Comparison of ENCODE assay signal across 16 mouse cellular contexts in genomic region chr2:13008433-13008832, GRCm38 (mm10). TPM values are rescaled to one million over a fixed set of nuclear protein-coding genes. Genes with fewer than 3 reads are reported as not detected.
DNase-seq lines count a peak whose midpoint lies in the region; ATAC-seq and TF ChIP-seq lines count a peak whose summit lies in the region.
"Had no signal": no experiment of that assay in that cellular context is flagged by ENCODE, and none has a peak within 500 bp of the region (broad histone marks: within the 10 kb centered on the region; RNA-seq: fewer than 3 reads in every experiment).

No protein-coding gene starts in this region.

- H3K4me1 ChIP-seq in hindbrain, embryonic 10.5 days (replicated peaks): peaks cover 30% of the 10 kb centered on the region
- H3K4me1 ChIP-seq in hindbrain, embryonic 11.5 days (replicated peaks; ENCODE audit: control insufficient read depth, insufficient read depth, low read length): 0 out of 2 replicates have a peak, but pooled peaks cover 7% of the 10 kb centered on the region
- H3K4me1 ChIP-seq in midbrain, postnatal 0 days (ENCODE audit: insufficient read depth, low read length): no peaks in the 10 kb centered on the region
- H3K4me1 ChIP-seq in midbrain, embryonic 13.5 days (replicated peaks): peaks cover 24% of the 10 kb centered on the region
- peaks cover 23% of the 10 kb centered on the region for H3K4me1 ChIP-seq in hindbrain, embryonic 12.5 days

- H3K9ac ChIP-seq in hindbrain, embryonic 11.5 days (ENCODE audit: low read depth, low read length): no peak overlapping the region
- H3K9ac ChIP-seq in midbrain, postnatal 0 days (replicated peaks; ENCODE audit: low read length, poor library complexity, severe bottlenecking): no peak overlapping the region
- no peak overlapping the region for H3K9ac ChIP-seq in midbrain, embryonic 13.5 days (replicated peaks)
- H3K9ac ChIP-seq in hindbrain, embryonic 12.5 days: no peak overlapping the region

- no peak for DNase-seq in hindbrain, embryonic 10.5 days (ENCODE audit: low spot score)
- DNase-seq in hindbrain, embryonic 11.5 days (ENCODE audit: low spot score): no peak
- no peak for DNase-seq in midbrain, postnatal 0 days (ENCODE audit: low spot score)
- DNase-seq in spleen, postnatal 4 days (ENCODE audit: low spot score in 2 of 2): no peak
- no peak for DNase-seq in testis, postnatal 14 days (ENCODE audit: low spot score)
- DNase-seq: adrenal gland, adult 2 months; cerebellum, adult 8-10 months; gastrocnemius, postnatal 36 days; liver; thymus, postnatal 36 days had no signal

- H3K4me3 ChIP-seq in hindbrain, embryonic 10.5 days: 0 out of 2 replicates have a peak overlapping the region, but pooled peaks have one; percentile 11
- H3K4me3 ChIP-seq in hindbrain, embryonic 11.5 days (ENCODE audit: low read depth, low read length): no peak overlapping the region; the same call in 1 of the 2 replicates
- H3K4me3 ChIP-seq in midbrain, postnatal 0 days (ENCODE audit: low read depth, low read length): no peak overlapping the region; the same call in 1 of the 2 replicates
- H3K4me3 ChIP-seq in midbrain, embryonic 13.5 days (replicated peaks): no peak overlapping the region
- no peak overlapping the region for H3K4me3 ChIP-seq in hindbrain, embryonic 12.5 days

- ATAC-seq in hindbrain, embryonic 11.5 days (ENCODE audit: low FRiP score): no peak
- no peak for ATAC-seq in midbrain, postnatal 0 days (ENCODE audit: low FRiP score)
- no peak for ATAC-seq in midbrain, embryonic 13.5 days
- no peak for ATAC-seq in hindbrain, embryonic 12.5 days (ENCODE audit: low FRiP score)
- ATAC-seq: forebrain, embryonic 16.5 days had no signal

- 70% methylated on average over 1 of the region's 1 CpGs for WGBS in hindbrain, embryonic 10.5 days
- WGBS in hindbrain, embryonic 11.5 days: 64% methylated on average over 1 of the region's 1 CpGs
- 79% methylated on average over 1 of the region's 1 CpGs for WGBS in midbrain, postnatal 0 days
- 69% methylated on average over 1 of the region's 1 CpGs for WGBS in midbrain, embryonic 13.5 days
- 61% methylated on average over 1 of the region's 1 CpGs for WGBS in hindbrain, embryonic 12.5 days

- H3K9me3 ChIP-seq in hindbrain, embryonic 10.5 days: no peaks in the 10 kb centered on the region
- no peaks in the 10 kb centered on the region for H3K9me3 ChIP-seq in hindbrain, embryonic 11.5 days (ENCODE audit: control insufficient read depth, low read length)
- H3K9me3 ChIP-seq in midbrain, postnatal 0 days (ENCODE audit: low read length): no peaks in the 10 kb centered on the region
- H3K9me3 ChIP-seq in midbrain, embryonic 13.5 days: no peaks in the 10 kb centered on the region
- H3K9me3 ChIP-seq in hindbrain, embryonic 12.5 days (replicated peaks): no peaks in the 10 kb centered on the region
- H3K9me3 ChIP-seq: embryonic facial prominence, embryonic 10.5 days had no signal

- H3K36me3 ChIP-seq in hindbrain, embryonic 10.5 days: no peaks in the 10 kb centered on the region
- no peaks in the 10 kb centered on the region for H3K36me3 ChIP-seq in hindbrain, embryonic 11.5 days (ENCODE audit: control insufficient read depth, insufficient read depth, low read length)
- no peaks in the 10 kb centered on the region for H3K36me3 ChIP-seq in midbrain, postnatal 0 days (ENCODE audit: insufficient read depth, low read length)
- H3K36me3 ChIP-seq in midbrain, embryonic 13.5 days: no peaks in the 10 kb centered on the region
- H3K36me3 ChIP-seq in hindbrain, embryonic 12.5 days: no peaks in the 10 kb centered on the region
- H3K36me3 ChIP-seq: embryonic facial prominence, embryonic 10.5 days had no signal

- H3K27ac ChIP-seq in hindbrain, embryonic 10.5 days: no peak overlapping the region
- H3K27ac ChIP-seq in hindbrain, embryonic 11.5 days (ENCODE audit: low read depth, low read length): no peak overlapping the region
- no peak overlapping the region for H3K27ac ChIP-seq in midbrain, postnatal 0 days (ENCODE audit: low read depth, low read length)
- no peak overlapping the region for H3K27ac ChIP-seq in midbrain, embryonic 13.5 days
- H3K27ac ChIP-seq in hindbrain, embryonic 12.5 days: no peak overlapping the region
- H3K27ac ChIP-seq: embryonic facial prominence, embryonic 10.5 days had no signal

- H3K27me3 ChIP-seq in hindbrain, embryonic 10.5 days (ENCODE audit: insufficient read depth, poor library complexity, severe bottlenecking): peaks cover 57% of the 10 kb centered on the region
- H3K27me3 ChIP-seq in hindbrain, embryonic 11.5 days (ENCODE audit: control insufficient read depth, insufficient read depth, low read length): peaks cover 27% of the 10 kb centered on the region
- H3K27me3 ChIP-seq in midbrain, postnatal 0 days (ENCODE audit: insufficient read depth, low read length): peaks cover 34% of the 10 kb centered on the region
- peaks cover 52% of the 10 kb centered on the region for H3K27me3 ChIP-seq in midbrain, embryonic 13.5 days
- H3K27me3 ChIP-seq in hindbrain, embryonic 12.5 days: peaks cover 46% of the 10 kb centered on the region

- peak; percentile 43 for TF ChIP-seq CTCF in midbrain, postnatal 0 days (IDR thresholded peaks at IDR 0.05)

- no peak overlapping the region for H3K4me2 ChIP-seq in hindbrain, embryonic 11.5 days (replicated peaks; ENCODE audit: low read depth, low read length)
- no peak overlapping the region for H3K4me2 ChIP-seq in midbrain, postnatal 0 days (ENCODE audit: low read depth, low read length, poor library complexity, severe bottlenecking)
- no peak overlapping the region for H3K4me2 ChIP-seq in midbrain, embryonic 13.5 days (replicated peaks)
- 0 out of 2 replicates have a peak overlapping the region, but pooled peaks have one; percentile 11 for H3K4me2 ChIP-seq in hindbrain, embryonic 12.5 days (replicated peaks)

RNA-seq across cellular contexts. Expression of gene C1ql3, which starts 3.2 kb away (rescaled TPM):
- 3.6 and 5.7 TPM in 2 replicates for polyA plus RNA-seq in hindbrain, embryonic 10.5 days (2016; fragmentation: Nextera tagmentation; extraction: Ambion mirVana)
- polyA plus RNA-seq in hindbrain, embryonic 11.5 days (2014; fragmentation: Nextera tagmentation; extraction: Ambion mirVana): 7.9 and 8.3 TPM in 2 replicates
- total RNA-seq in midbrain, postnatal 0 days (2014; rRNA removed): 12.5 and 13.2 TPM in 2 replicates
- 2.4 and 3.0 TPM in 2 replicates for polyA plus RNA-seq in midbrain, postnatal 0 days (2015; fragmentation: Nextera tagmentation; extraction: Ambion mirVana)
- polyA plus RNA-seq in midbrain, embryonic 13.5 days (2015; fragmentation: Nextera tagmentation; extraction: Ambion mirVana): 1.3 and 2.2 TPM in 2 replicates
- 7.6 and 7.8 TPM in 2 replicates for polyA plus RNA-seq in hindbrain, embryonic 12.5 days (2016; fragmentation: Nextera tagmentation; extraction: Ambion mirVana)
- total RNA-seq: adrenal gland, adult 2 months; MEL; monocyte, adult 5-6 weeks had no signal
- polyA plus RNA-seq: adrenal gland, adult 2 months had no signal
